Mouse (Mus musculus): ENCODE measurements around the gene Macf1.

GRCm38 (mm10) chr4:123601036-123601435 lies 83.1 kb downstream of the Macf1 start:
- TF ChIP-seq GATA1 (IDR thresholded peaks at IDR 0.05; ENCODE audit: borderline replicate concordance, low read length) (no peak), FLI1 (IDR thresholded peaks at IDR 0.05; ENCODE audit: low read length) (no peak)

Measured in megakaryocyte, embryonic 14.5 days (primary cell).